Mouse (Mus musculus) embryonic stem cell, embryonic (primary cell): ENCODE data around the gene Npas3.

Source experiments
- CTCF ChIA-PET, 4 experiments: fragments of 300-600 bp in 2 of 4; fragments of 350-600 bp in 2 of 4; sonication (Branson Sonifier 250); formaldehyde crosslinking; loops; one replicate each; lab custom pipeline; 2022; ENCODE audit warnings: inconsistent platforms in 2 of 4; lab: Charles Lee
- POLR2A ChIA-PET, 4 experiments: fragments of 300-600 bp in 2 of 4; fragments of 350-600 bp in 2 of 4; sonication (Branson Sonifier 250); formaldehyde crosslinking; loops; one replicate each; lab custom pipeline; 2022; ENCODE audit warnings: antibody characterized with exemption in 4 of 4, inconsistent platforms in 1 of 4; lab: Charles Lee

Npas3 gene

GRCm38 (mm10) chr12:53290846-53291245, 42.4 kb downstream of the Npas3 start:
- ChIA-PET POLR2A (no interaction called here), CTCF (no interaction called here)

- POLR2A ChIA-PET, result no interaction called here
- CTCF ChIA-PET, result no interaction called here
Measured at GRCm38 (mm10) chr12:53292010-53292409, 43.5 kb downstream of the Npas3 start.

DNA sequence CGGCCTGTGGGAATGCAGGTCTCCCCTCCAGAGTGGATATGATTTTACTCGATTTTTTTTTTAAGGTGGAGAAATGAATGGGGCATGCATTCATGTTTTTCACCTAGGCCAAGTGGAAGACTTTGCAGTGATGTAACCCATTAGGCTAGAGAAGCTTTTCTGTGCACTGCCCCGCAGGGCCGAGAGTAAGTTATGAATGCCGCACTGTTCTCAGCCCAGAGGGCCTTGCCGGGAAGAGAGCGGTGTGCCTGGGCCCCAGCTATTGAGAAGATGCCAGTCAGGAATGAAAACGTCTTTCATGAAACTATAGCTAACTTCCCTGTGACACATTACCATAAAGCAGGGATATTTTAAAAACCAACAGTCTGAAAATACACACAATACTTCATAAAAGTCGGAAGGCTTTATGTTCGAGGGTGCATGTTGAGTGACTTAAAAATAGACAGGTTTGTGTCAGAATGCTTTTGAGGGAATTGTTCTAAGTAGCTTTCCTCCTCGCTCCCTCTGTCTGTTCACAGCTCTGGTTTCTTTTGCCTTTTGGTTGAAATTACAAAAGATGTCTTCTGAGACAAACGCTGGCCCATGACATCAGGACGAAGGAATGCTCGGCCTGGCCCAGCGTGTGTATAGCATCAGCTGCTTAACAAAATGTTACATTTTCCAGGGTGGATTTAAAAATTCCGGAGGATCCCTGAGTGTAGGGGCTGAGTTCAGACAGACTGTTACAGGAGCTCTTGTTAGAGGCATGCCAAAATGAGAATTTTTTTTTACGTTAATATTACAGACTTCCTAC, 44.2 kb downstream of the Npas3 start:
- CTCF ChIA-PET, result no interaction called here
- POLR2A ChIA-PET, result no interaction called here

GRCm38 (mm10) chr12:53294011-53294410, 45.5 kb downstream of the Npas3 start:
- CTCF ChIA-PET, result no interaction called here

GRCm38 (mm10) chr12:53295747-53296146, 47.3 kb downstream of the Npas3 start:
- ChIA-PET CTCF (no interaction called here), POLR2A (interaction anchor here in 1 of 4 experiments (0.6 kb wide), 1 partner anchor 867 kb away, joined by 3 read pairs; no protein-coding TSS in a partner anchor)

More at GRCm38 (mm10) chr12:53294011-53294410, 45.5 kb downstream of the Npas3 start:
- POLR2A ChIA-PET, result interaction anchor here in 1 of 4 experiments (0.6 kb wide), 1 partner anchor 764 kb away, joined by 3 read pairs; no protein-coding TSS in a partner anchor

DNA sequence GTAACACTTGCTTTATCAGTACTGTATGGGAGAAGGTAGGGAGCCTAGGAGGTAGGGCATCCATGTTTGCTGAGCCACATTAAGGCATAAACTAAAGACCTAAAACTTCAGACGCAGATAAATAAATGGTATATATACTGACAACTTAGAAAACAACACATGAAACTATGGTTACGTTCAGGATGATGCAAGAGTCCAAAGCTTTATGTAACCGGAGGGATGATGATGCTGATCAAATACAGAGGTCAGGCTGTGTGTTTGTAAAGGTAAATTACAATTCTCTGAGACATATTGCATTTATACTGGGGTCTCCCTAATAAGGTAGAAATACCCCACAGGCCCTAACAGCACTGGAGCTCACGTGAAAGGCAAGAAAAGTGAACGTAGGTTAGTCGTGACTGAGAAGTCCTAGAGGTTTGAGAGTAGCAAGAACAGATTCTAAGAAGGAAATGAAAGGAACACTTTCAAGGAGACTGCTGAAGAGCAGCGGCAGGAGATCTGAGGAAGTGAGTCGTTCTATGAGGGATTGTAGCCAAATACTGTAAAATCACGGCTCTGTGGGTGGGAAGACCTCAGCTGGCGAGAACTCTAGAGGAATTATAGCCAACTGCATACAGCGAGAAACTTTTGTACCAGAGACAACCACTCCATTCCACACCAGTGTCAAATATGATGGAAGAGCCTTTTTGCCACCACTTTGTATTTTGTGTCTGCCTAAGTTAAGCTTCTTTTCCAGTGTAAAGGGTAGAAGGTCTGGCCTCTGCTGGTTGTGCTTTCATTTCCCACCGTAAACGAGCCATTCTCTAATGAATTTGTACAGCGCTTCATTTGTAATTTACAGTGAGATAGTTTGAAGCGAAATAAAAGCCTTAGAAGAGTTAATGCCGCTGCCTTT, 49.7 kb downstream of the Npas3 start:
- ChIA-PET CTCF (no interaction called here), POLR2A (interaction anchor here in 1 of 4 experiments (1.5 kb wide), 1 partner anchor 10 kb away, joined by 4 read pairs; no protein-coding TSS in a partner anchor)

DNA sequence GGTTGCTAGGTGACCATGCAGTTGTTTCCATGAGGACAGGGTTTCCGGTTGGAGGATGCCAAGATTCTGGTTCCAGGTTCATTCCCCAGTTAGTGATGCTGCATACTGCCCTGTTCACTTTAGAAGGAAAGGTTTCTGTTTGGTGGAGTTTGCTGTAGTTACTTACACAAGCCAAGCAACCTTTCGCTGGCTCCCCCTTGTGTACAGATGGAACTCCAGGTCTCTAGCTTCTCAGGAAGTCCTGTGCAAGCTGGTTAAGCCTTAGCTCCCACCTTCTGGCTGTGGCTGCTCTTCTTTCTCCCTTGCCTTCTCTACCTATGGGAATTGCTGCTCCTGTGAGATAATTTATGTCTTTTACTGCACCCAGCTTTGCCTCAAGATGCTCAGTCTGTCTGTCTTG, 52.5 kb downstream of the Npas3 start:
- CTCF ChIA-PET, result interaction anchor here in 2 of 4 experiments (1.0 kb wide), 2 partner anchors 258 to 390 kb away, joined by 3 read pairs; no protein-coding TSS in a partner anchor

GRCm38 (mm10) chr12:53302129-53302528, 53.7 kb downstream of the Npas3 start:
- POLR2A ChIA-PET, result interaction anchor here in 1 of 4 experiments (0.6 kb wide), 1 partner anchor 964 kb away, joined by 3 read pairs; no protein-coding TSS in a partner anchor
- CTCF ChIA-PET, result no interaction called here

More for the DNA sequence above, 52.5 kb downstream of the Npas3 start:
- POLR2A ChIA-PET, result no interaction called here

DNA sequence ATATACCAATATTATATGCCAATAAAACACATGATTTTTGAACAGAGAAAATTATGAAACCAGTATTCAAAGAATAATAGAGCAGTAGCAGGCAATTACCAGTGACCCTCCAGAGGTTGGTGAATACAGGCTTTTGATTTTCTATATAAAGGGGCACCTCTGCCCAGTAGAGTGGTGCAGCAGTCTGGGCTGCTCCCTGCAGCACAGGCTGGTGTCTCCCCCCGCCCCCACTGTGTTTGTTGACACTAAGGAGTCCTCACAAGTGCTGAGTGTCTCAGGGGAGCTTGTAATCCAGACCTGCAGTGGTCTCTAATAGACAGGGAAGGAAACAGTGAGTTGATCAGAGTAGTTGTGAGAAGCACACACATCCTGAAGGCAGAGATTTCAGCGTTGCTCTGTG, 68.2 kb downstream of the Npas3 start:
- POLR2A ChIA-PET, result no interaction called here
- CTCF ChIA-PET, result no interaction called here

DNA sequence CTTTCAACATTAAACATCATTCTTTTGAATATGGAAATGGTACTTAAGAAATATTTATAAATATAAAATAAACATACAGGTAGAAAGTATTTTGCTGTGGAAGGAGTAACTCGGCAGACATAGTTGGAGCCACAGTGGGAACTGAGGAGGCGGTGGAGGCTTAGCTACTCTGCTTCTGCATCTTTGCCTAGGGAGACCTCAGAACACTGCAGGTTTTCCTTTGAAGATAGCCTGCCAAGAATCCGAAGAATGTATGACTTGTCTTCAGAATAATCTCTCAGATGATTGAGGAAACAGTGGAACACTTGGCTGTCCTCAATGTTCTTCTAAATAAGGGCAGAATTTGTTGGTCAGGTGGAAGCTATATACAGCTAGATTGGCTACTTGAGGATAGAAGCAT, 69.3 kb downstream of the Npas3 start:
- CTCF ChIA-PET, result no interaction called here
- POLR2A ChIA-PET, result no interaction called here

GRCm38 (mm10) chr12:53320526-53320925, 72.0 kb downstream of the Npas3 start:
- CTCF ChIA-PET, result interaction anchor here in 1 of 4 experiments (1.1 kb wide), 1 partner anchor 402 kb away, joined by 3 read pairs; no protein-coding TSS in a partner anchor
- POLR2A ChIA-PET, result interaction anchor here in 1 of 4 experiments (0.7 kb wide), 1 partner anchor 408 kb away, joined by 3 read pairs; no protein-coding TSS in a partner anchor

GRCm38 (mm10) chr12:53321018-53321417, 72.5 kb downstream of the Npas3 start:
- POLR2A ChIA-PET, result interaction anchor here in 2 of 4 experiments (0.6 to 0.7 kb wide), 2 partner anchors 407 to 1315 kb away, joined by 3 read pairs; no protein-coding TSS in a partner anchor
- CTCF ChIA-PET, result no interaction called here

DNA sequence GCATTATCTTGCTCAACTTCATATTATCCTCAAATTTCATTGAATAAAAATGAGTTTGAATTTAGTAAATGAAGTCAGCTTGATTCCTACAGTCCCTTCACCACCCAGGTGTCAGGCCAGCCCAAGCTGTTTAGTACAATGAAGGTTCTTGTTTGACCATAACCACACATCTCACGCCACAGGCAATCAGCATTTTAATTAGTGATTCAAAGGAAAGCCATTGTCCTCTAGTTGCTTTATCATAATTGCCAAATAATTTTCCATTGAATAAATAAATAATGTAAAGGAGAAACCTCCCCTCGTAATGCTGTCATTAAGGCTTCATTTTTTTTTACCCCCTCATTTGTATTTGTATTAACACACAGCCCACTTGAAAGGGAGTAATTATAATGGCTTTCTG, 73.5 kb downstream of the Npas3 start:
- CTCF ChIA-PET, result no interaction called here
- POLR2A ChIA-PET, result no interaction called here

GRCm38 (mm10) chr12:53327653-53328188, 79.2 kb downstream of the Npas3 start:
- ChIA-PET POLR2A (no interaction called here), CTCF (no interaction called here)

DNA sequence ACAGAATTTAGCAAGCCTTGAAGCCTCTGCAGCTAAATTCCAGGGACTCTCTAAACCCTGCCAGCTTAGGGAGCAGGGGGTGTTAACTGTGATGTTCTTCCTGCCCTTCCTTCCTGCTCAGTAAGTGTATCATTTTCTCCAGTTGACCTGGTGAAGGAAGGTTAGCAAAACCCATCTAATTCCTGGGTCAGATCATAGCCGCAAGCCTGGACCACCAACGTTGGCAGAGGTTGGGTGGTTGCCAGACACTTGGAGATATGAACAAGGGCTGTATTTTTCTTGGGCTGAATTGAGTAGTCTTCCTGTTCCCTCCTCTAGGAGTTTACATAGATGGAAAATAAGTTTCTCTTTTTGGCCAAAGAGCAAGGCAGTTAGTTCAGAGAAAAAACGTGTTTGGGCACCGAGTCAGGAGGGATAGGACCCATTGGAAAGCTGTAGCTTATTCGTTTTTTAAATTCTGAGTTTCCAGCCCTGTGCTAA, 79.8 kb downstream of the Npas3 start:
- CTCF ChIA-PET, result interaction anchor here in 1 of 4 experiments (0.6 kb wide), 1 partner anchor 57 kb away, joined by 6 read pairs; no protein-coding TSS in a partner anchor
- POLR2A ChIA-PET, result no interaction called here

DNA sequence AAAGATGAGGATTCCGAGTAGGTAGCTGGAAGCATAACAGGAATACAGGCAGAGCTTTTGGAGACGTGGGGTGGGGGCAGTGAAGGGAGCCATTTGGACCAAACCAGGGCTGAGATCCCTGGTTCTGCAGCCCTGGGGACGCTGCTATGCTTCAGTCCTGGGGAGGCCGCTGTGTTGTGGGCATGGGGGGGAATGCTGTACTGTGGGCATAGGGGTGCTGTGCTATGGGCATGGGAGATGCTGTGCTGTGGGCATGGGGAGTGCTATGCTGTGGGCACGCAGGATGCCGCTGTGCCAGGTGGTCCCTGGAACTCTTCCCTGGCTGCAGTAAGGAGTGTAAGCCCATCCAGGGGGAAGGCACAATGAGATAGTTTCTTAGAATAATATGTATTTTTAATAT, 81.7 kb downstream of the Npas3 start:
- ChIA-PET CTCF (no interaction called here), POLR2A (interaction anchor here in 1 of 4 experiments (0.6 kb wide), 1 partner anchor 871 kb away, joined by 8 read pairs; no protein-coding TSS in a partner anchor)

DNA sequence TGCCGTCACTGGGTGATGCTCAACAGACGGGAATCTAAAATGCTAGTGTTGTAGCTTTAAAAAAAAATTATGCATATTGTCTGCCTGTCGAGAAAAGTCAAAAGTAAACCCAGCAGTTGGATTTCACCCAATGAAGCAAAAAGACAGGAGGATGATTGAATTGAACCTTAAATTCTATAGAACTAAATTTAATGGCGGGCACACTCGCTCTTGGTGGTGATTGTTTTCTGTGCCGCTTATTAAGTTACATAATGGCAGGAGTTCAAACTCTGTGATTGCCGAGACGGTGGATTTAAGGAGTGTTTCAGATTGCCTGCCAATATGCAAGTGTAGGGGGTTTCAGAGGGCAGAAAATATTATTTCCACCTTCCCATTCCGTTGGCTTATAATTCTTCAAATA, 82.9 kb downstream of the Npas3 start:
- ChIA-PET CTCF (no interaction called here), POLR2A (no interaction called here)

DNA sequence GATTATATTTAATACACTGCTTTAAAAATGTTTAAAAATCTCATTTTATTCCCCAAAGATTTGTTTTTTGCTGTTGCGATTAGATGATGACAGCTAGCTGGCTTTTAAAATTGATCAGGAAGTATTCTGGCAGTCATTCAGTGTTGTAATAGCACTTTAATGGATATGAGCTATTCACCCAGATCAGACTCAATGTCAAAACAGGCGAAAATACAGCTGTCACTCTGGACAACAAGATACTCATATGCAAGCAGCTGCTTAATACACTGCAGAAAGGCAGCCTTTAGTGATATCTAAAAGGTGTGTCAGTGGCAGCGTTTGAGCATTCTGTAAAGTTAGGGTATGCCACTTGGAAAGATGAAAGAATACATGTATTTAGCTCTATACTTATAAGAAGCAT, 83.3 kb downstream of the Npas3 start:
- ChIA-PET POLR2A (no interaction called here), CTCF (no interaction called here)

GRCm38 (mm10) chr12:53333251-53333650, 84.8 kb downstream of the Npas3 start:
- POLR2A ChIA-PET, result no interaction called here
- CTCF ChIA-PET, result no interaction called here
